Mouse (Mus musculus) cerebellum, postnatal 36 days (tissue): Measurements from ENCODE around the gene Rad51b.
A peak's percentile ranks its signal among the peaks of the same experiment; 100 is the strongest.

Experiments
- DNase-seq, 2 experiments: peaks; one replicate each; pipeline ENCODE4 v3.0.0; 2021 to 2022; ENCODE audit warnings: mixed read lengths in 2 of 2

Rad51b gene

GRCm38 (mm10) chr12:79331722-79332121 is 34.6 kb downstream of the Rad51b start:
- DNase-seq: no peak

GRCm38 (mm10) chr12:79338791-79339190 is 41.7 kb downstream of the Rad51b start:
- DNase-seq: no peak

DNA sequence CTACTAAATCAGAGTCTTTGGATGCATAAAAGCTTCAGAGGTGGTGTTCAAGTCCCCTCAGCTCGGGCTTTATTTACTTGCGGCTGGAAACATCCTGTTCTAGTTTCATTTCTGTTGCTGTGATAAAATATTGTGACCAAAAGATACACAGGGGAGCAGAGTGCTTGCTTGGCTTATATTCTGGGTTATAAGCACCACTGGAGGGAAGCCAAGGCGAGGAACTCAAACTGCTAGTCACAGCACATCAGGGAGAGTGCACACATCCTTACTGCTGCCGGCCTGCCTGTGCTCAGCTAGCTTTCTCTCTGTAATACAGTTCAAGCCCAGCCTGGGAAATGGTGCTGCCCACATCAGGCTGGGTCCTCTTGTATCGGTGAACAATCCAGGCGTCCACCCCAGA is 43.4 kb downstream of the Rad51b start:
- DNase-seq: no peak

DNA sequence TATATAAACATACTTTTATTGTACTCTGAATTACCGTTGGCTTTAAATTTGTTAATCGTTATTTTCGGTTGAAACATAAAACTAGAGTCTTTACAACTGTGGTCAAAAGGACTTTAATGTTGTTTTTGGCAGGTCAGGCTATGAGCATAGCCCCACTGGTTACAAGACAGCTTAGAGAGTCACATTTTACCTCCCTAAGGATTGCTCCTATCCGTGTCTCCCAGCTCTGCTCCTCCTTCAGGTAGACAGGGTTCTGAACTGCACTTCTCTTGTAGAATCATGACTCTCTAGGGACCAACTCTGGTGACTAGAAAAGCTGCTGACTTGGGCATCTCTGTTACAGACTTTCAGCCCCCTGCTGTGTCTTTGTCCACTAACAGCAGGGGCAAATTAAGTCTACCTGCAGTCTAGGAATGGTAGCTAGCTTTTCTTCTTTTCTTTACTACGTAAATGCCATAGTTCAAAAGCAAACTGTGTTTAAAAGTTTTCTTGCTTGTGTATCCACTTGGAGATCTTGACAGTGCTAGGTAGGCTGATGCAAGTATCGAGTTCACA is 44.3 kb downstream of the Rad51b start:
- no peak for DNase-seq

DNA sequence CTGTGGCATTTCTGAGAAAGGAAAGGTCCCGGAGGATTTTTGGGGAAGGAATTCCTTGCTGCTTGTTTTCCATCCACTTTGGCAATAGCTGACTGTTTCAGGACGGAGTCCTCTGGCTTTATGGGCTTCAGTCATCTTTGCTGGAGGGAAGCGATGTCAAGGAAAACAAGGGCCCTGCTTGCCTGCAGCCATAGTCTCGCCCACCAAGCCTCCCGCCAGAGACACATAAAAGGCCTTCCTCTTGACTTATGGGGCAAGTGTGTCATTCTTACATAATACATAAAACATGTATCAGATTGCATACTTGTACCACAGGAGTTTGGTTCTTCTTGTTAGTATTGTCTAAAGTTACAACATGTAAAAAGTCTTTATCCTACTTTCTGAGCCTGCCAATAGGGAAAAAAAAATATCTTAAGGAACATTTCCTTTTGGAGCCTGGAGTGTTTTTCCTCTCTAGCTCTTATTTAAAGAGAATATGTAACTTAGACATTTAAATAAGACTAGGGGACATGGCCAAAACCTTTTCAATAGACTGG is 49.2 kb downstream of the Rad51b start:
- no peak for DNase-seq

- DNase-seq: peak; percentile 27 to 50
Observed at GRCm38 (mm10) chr12:79347643-79348042, 50.6 kb downstream of the Rad51b start.

DNA sequence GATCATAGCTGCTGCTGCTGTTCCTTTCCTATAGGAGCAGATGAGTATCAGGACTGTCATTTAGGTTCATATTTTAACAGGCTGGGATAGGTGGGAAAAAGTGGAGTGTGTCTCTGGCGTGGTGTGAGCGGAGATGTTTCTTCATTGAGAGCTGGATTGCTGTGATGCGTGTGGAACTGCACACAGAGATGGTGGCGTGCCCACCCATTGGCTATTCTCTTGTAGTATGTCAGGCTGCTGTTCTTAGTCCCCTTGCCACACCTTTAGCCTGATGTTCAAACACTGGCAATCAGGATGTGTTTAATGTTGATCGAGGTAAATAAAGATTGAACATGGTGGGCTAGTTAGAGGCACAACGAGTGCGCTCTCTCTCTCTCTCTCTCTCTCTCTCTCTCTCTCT is 54.4 kb downstream of the Rad51b start:
- DNase-seq: no peak

DNA sequence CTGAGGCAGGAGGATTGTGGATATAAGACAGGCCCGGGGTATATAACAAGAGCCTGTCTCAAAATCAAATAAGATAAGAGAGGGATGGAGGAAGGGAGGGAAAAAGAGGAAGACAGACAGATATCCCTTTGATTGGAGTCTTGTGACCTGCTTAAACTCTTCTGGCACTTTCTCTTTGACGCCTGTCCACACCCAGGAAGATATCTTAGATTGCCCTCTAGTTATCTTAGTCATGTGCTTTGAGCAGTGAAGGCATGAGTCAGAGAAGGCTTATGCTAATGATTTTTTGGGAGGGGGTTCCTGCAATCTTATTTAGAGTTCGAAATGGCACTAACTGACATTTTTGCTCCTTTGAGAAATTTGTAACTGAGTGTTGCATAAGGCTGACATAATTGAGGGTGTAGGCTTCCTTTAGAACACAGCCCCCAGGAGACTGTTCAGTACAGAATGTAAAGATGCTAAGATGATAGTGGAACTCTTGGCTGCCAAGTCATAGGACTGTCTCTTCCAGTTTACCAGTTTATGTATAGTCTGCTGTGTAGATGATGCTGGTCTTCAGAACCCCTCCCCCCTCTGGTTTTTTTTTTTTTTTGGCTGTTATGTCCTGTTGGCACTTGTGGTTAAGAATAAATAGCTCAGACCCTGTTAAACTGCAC is 55.1 kb downstream of the Rad51b start:
- no peak for DNase-seq

DNA sequence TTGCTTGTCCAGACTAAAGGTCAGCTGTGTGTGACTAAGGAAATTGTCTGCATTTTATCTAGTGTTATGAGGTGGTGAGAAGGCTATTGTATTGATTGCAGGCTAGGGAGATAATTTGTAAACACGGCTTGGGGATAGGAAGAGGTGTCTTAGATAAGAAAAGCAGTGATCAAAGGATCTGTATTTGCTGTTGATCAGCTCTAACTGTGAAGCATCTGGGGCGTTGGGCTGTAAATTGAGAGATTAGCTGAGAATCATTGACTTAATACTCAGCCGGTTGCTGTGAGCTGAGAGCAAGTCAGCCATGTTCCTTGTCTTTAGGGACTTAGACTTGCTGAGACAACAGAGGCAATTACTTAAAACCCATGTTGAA is 55.6 kb downstream of the Rad51b start:
- no peak for DNase-seq

- no peak for DNase-seq
Observed at GRCm38 (mm10) chr12:79353356-79353755, 56.3 kb downstream of the Rad51b start.

DNA sequence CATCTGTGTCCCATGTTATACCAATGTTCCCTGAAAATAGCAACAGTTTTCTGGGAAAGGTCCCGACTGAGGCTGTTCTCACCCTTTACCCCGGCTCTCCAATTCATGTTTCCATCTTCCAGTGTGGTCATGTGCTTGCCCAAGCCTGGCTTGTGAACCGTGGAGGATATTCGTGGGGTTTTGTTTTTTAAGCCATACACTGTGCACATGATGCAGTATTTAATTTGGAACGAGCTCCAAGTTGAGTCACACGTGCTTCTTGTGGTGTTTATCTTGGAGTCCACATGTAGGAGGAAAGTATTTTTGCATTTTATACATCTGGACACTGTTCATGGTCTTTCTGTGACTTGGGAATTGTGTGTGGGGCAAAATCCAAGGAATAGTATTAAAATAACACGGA is 57.5 kb downstream of the Rad51b start:
- no peak for DNase-seq

GRCm38 (mm10) chr12:79356138-79356537 is 59.1 kb downstream of the Rad51b start:
- DNase-seq: no peak

- no peak for DNase-seq
Observed at GRCm38 (mm10) chr12:79357631-79358030, 60.5 kb downstream of the Rad51b start.

DNA sequence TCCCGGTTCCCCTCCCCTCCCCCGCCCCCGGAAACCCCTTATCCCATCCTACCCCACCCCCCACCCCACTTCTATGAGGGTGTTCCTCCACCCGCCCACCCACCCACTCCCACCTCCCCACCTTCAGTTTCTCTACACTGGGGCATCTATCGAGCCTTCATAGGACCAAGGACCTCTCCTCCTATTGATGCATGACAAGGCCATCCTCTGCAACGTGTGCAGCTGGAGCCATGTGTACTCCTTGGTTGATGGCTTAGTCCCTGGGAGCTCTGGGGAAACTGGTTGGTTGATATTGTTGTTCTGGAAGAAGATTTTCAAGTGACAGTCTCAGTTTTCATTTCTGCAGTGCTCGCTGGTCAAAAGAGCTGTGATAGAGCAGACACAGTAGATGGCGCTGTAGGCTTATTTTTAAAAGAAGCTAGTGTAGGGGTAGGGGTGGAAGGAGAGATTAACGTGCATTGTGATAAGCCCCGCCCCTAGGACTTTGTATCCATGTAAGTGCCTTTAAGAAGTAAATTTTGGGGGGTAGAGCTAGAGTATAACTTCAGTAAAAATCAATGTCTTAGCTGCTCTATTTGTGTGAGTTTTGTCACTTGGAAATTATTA is 61.6 kb downstream of the Rad51b start:
- peak; percentile 22 to 58 for DNase-seq

- DNase-seq: no peak
Observed at GRCm38 (mm10) chr12:79359404-79359803, 62.3 kb downstream of the Rad51b start.

- DNase-seq: peak; percentile 14 to 15
Observed at GRCm38 (mm10) chr12:79362219-79362618, 65.1 kb downstream of the Rad51b start.

DNA sequence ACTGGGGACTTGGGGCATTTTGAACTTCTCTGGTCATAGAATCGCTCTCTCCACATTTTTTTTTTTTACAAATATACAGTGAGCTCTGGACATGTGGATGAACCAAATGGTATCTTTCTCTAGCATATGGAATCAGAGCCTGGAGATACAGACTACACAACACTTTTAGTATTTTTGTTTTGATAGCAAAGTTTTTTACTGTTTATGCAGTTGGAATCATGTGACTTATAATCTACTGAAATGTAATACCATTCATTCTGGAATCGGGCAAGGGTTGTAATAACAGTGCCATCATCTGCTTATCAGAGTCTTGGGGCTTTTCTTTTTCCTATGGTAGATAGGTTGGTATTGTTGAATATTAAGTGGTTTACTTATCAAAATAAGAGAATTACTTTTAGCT is 67.2 kb downstream of the Rad51b start:
- no peak for DNase-seq

DNA sequence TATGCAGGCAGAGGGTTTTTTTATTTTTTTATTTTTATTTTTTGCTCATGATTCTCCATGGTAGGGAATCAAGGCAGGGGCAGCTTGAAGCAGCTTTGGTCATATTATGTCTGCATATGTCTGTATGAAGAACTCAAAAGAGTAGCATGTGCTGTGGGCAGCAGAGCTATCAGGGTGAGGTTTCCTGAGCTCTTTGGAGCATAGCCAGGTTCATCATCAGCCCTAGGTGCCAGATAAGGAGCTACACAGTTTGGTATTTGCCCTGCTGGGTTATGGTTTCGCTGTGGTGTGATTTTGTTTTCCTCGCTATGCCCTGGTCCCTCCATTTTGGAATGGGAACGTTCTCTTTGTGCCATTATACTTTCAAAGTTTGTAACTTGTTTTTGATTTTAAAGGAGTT is 71.7 kb downstream of the Rad51b start:
- DNase-seq: no peak

GRCm38 (mm10) chr12:79369512-79370165 is 72.6 kb downstream of the Rad51b start:
- DNase-seq: no peak

- no peak for DNase-seq
Observed at GRCm38 (mm10) chr12:79372697-79373096, 75.6 kb downstream of the Rad51b start.

- no peak for DNase-seq
Observed at GRCm38 (mm10) chr12:79377378-79377777, 80.3 kb downstream of the Rad51b start.

DNA sequence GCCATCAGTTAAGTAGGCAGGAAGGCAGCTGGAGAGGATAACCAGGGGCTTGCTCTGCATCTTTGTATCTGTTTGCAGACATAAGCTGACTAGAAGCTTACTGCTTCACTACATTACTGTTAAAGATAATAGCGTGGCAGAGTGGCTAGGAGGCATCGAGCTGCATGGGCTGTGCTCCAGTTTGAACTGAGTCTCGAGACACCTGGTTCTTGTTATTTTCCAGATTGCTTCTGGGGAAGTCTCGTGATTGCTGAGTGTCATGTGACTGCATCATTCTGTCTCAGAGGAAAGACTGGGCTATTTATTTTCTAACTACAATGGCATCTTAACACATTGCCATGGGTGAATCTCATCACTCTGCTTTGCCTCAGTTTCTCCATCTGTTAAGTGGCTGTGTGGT is 80.8 kb downstream of the Rad51b start:
- DNase-seq: no peak

GRCm38 (mm10) chr12:79380190-79380589 is 83.1 kb downstream of the Rad51b start:
- DNase-seq: no peak

- DNase-seq: no peak
Observed at GRCm38 (mm10) chr12:79381489-79381888, 84.4 kb downstream of the Rad51b start.
